Mouse (Mus musculus) mouse embryonic stem cell (cell line): ENCODE data around the gene Tmcc1.

ENCODE experiments used
- in situ Hi-C, 2 experiments: fragments of 300-500 bp; cut with MboI; formaldehyde crosslinking; loops; 1 replicate in 1 of 2; 3 replicates in 1 of 2; pipeline ENCODE4 v1.14.3; 2019 to 2020; ENCODE audit warnings: low sequenced_read_pairs in 2 of 2, low pct_unique_long_range_greater_than_20kb in 1 of 2, mixed read lengths in 1 of 2; ENCODE audit not compliant: unreplicated experiment in 1 of 2

Tmcc1 gene

GRCm38 (mm10) chr6:116005275-116005958 is 187.9 kb downstream of the Tmcc1 start:
- in situ Hi-C loops, result loop anchor here (5.0 to 10.0 kb wide), 2 partner anchors 118 to 121 kb away; no protein-coding TSS in a partner anchor

- in situ Hi-C loops, result loop anchor here (5.0 to 10.0 kb wide), 2 partner anchors 117 to 120 kb away; no protein-coding TSS in a partner anchor
These were observed 188.6 kb downstream of the Tmcc1 start for GRCm38 (mm10) chr6:116004716-116005115.

GRCm38 (mm10) chr6:116004069-116004468 is 189.2 kb downstream of the Tmcc1 start:
- in situ Hi-C loops, result loop anchor here in 1 of 2 experiments (10.0 kb wide), 1 partner anchor 119 kb away; no protein-coding TSS in a partner anchor

- in situ Hi-C loops, result loop anchor here in 1 of 2 experiments (10.0 kb wide), 1 partner anchor 119 kb away; no protein-coding TSS in a partner anchor
These were observed 189.8 kb downstream of the Tmcc1 start for GRCm38 (mm10) chr6:116003516-116003915.

GRCm38 (mm10) chr6:116002311-116003104 is 190.8 kb downstream of the Tmcc1 start:
- in situ Hi-C loops, result loop anchor here in 1 of 2 experiments (10.0 kb wide), 1 partner anchor 118 kb away; no protein-coding TSS in a partner anchor

- in situ Hi-C loops, result loop anchor here in 1 of 2 experiments (10.0 kb wide), 1 partner anchor 116 kb away; no protein-coding TSS in a partner anchor
These were observed 192.4 kb downstream of the Tmcc1 start for GRCm38 (mm10) chr6:116000851-116001250.

GRCm38 (mm10) chr6:115999227-115999626 is 194.1 kb downstream of the Tmcc1 start:
- in situ Hi-C loops, result no loop called here

GRCm38 (mm10) chr6:115998758-115999157 is 194.5 kb downstream of the Tmcc1 start:
- in situ Hi-C loops, result no loop called here

- in situ Hi-C loops, result no loop called here
These were observed 195.5 kb downstream of the Tmcc1 start for GRCm38 (mm10) chr6:115997726-115998311.

- in situ Hi-C loops, result no loop called here
These were observed 197.0 kb downstream of the Tmcc1 start for GRCm38 (mm10) chr6:115996171-115996851.

- in situ Hi-C loops, result no loop called here
These were observed 197.8 kb downstream of the Tmcc1 start for GRCm38 (mm10) chr6:115995531-115995941.

GRCm38 (mm10) chr6:115994877-115995520 is 198.3 kb downstream of the Tmcc1 start, which contains the start of gene Plxnd1:
TSS of gene Plxnd1 (minus strand) at chr6:115995005.
- in situ Hi-C loops, result no loop called here

GRCm38 (mm10) chr6:115994146-115994876 is 199.0 kb downstream of the Tmcc1 start:
- in situ Hi-C loops, result no loop called here

GRCm38 (mm10) chr6:115993463-115994145 is 199.7 kb downstream of the Tmcc1 start:
- in situ Hi-C loops, result no loop called here

GRCm38 (mm10) chr6:115992981-115993380 is 200.3 kb downstream of the Tmcc1 start:
- in situ Hi-C loops, result no loop called here

- in situ Hi-C loops, result no loop called here
These were observed 201.2 kb downstream of the Tmcc1 start for GRCm38 (mm10) chr6:115991881-115992620.
